Mouse (Mus musculus) G1E (cell line): ENCODE measurements around the gene Fgfr2.

Experiments
- CTCF ChIP-seq: IDR thresholded peaks from 2 replicates; pipeline ENCODE4 v1.5.1; 2012; ENCODE audit warnings: low read depth, low read length, inconsistent platforms, mixed read lengths
- POLR2AphosphoS5 ChIP-seq: IDR thresholded peaks from 2 replicates; pipeline ENCODE4 v1.6.1; 2012; ENCODE audit warnings: low read depth, low read length, inconsistent platforms; ENCODE audit not compliant: insufficient replicate concordance
- TAL1 ChIP-seq: conservative IDR thresholded peaks from 2 replicates; pipeline ENCODE4 v1.6.1; 2012; ENCODE audit warnings: low read depth, low read length, inconsistent platforms, mixed read lengths

DNA sequence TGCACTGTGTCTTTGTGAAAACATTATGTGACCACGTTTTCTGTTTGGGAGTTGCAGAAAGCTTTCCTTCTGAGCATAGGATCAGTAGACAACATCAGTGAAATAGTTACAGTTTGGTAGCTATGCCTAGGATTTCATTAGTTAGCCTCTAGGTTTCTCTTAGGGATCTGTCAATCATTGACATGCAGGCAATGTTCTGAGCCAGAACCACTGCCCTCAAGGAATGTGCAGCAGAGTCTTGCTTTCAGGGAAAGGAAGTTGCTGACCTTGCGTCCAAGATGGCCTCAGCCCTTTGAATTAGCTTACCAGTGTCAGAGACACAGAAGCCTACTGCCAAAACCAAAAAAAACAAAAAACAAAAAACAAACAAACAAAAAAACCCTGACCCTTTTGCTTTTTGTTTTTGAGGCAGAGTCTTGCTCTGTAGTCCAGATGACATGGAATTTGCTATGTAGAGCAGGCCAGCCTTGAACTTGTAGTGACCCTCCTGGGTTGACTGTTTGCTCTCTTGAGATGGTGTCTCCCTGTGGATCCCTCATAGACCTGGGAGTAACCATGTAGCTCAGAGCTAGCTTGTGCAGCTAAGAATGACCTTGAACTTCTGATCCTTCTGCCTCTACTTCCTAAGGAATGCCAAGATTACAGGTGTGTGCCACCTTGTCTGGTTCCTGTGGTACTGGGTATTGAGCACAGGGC lies 247.6 kb downstream of the Fgfr2 start:
- TF ChIP-seq CTCF (no peak), POLR2AphosphoS5 (no peak), TAL1 (no peak)
